Mouse (Mus musculus): ENCODE data around the gene Stam2. TPM values are rescaled to one million over a fixed set of nuclear protein-coding genes. Genes with fewer than 3 reads are reported as not detected.

The Stam2 gene
- polyA plus RNA-seq, 1 experiment from 2014 or later: 24.9 TPM

DNA sequence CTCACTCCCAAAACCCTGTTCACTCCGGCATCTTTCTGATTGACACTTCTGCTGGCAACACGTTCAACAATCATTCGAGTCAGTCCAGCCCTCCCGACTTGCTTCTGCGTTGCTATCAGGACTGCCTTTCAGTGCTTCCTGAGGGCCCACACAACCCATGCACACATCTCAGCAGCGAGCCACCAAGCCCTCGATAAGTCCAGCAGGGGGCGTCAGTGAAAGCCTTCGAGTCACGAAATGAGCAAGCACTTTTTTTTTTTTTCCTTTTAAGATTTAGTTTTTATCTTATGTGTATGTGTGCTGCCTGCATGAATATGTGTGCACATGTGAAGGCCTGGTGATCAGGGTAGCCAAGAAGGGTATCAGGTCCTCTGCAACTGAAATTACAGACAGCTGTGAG is 16.5 kb upstream of the Stam2 start:
- H3K4me1 ChIP-seq: no peaks in the 10 kb centered on the region
- ATAC-seq (ENCODE audit: extremely low read depth, insufficient number of reproducible peaks, low FRiP score, low TSS enrichment): no peak
- no peak overlapping the region for H3K9ac ChIP-seq
- peaks cover 4% of the 10 kb centered on the region; the same call in 1 of the 2 replicates for H3K27me3 ChIP-seq (replicated peaks)
- no peak overlapping the region for H3K4me3 ChIP-seq
- WGBS: 15% methylated on average over 10 of the region's 10 CpGs
- no peak overlapping the region for H3K4me2 ChIP-seq
- no peaks in the 10 kb centered on the region for H3K9me3 ChIP-seq
- no peak overlapping the region for H3K27ac ChIP-seq (replicated peaks)
- no peaks in the 10 kb centered on the region for H3K36me3 ChIP-seq

DNA sequence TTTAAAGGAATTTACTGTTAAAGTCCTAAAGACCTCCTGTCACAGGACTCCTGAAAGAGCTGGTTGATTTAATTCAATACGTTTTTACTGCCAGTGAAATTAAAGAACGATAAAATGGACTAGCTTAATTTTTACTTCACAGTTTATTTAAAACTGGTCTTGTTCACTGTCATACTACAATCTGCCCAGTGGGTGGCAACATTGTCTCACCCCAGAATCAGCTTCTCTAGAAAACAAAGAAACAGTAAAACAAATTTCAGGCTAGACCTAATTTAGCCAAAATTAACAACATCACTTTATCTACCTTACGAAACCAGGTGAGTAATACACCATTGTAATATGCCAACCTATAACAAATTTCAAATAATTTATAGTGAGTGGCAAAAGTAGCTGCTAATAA is 14.6 kb upstream of the Stam2 start:
- Histone ChIP-seq H3K36me3 (no peaks in the 10 kb centered on the region), H3K27ac (replicated peaks) (no peak overlapping the region), H3K4me2 (no peak overlapping the region), H3K27me3 (replicated peaks) (peaks cover 4% of the 10 kb centered on the region; the same call in 1 of the 2 replicates), H3K9ac (no peak overlapping the region), H3K4me1 (no peaks in the 10 kb centered on the region), H3K4me3 (no peak overlapping the region), H3K9me3 (no peaks in the 10 kb centered on the region)
- no peak for ATAC-seq (ENCODE audit: extremely low read depth, insufficient number of reproducible peaks, low FRiP score, low TSS enrichment)
- 16% methylated on average over 3 of the region's 3 CpGs for WGBS

DNA sequence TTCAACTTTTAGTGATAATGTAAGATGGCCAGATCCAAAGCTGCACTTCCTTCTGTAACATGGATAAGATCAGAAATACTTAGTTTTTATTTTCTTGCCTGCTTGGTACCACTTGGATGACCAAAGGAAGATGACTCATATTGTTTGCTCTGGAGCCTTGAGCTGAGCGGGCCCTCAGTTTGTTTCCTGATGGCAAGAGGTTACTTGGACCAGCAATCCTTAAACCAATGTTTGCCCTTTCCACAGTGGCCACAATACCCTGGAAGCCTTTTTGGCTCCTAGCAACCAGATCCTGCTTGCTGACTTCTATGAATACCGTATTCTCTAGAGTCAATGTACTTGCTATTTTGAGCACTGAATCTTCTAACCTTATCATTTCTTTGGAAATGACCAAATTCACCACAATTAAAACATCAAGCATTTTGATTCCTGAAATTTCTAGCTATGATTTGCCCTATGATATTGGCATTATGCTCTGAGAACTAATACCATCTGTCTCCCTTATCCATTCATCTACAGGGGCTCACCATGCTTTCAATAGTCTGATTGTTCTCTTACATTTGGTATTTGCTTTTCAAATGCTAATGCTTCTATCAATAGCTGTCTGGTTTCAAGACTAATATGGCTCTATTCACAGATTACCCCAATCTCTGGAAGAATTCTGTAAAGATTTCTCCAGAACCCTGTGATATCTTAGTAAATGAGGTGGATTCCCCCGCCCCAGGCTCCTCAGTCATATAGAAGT is 11.7 kb upstream of the Stam2 start:
- Histone ChIP-seq H3K9ac (no peak overlapping the region), H3K27ac (replicated peaks) (no peak overlapping the region), H3K9me3 (no peaks in the 10 kb centered on the region), H3K36me3 (no peaks in the 10 kb centered on the region), H3K27me3 (replicated peaks) (peaks cover 4% of the 10 kb centered on the region; the same call in 1 of the 2 replicates), H3K4me3 (no peak overlapping the region), H3K4me2 (no peak overlapping the region), H3K4me1 (no peaks in the 10 kb centered on the region)
- no peak for ATAC-seq (ENCODE audit: extremely low read depth, insufficient number of reproducible peaks, low FRiP score, low TSS enrichment)
- WGBS: 67% methylated on average over 3 of the region's 3 CpGs

DNA sequence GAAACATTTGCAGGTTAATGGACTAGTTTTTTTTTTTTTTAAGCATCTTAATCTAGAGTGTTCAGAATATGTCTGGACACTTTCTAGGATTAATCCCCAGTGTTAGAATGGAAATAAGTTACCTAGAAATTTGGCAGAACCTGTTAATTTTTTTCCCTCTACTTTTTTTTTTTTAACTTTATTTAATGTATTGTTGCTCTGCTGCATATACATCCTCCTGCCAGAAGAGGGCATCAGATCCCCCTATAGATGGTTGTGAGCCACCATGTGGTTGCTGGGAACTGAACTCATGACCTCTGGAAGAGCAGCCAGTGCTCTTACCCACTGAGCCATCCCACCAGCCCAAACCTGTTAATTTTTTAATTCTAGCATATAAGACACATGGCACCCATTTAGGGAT is 2.0 kb upstream of the Stam2 start:
- H3K9ac ChIP-seq: no peak overlapping the region
- ATAC-seq (ENCODE audit: extremely low read depth, insufficient number of reproducible peaks, low FRiP score, low TSS enrichment): no peak
- H3K36me3 ChIP-seq: no peaks in the 10 kb centered on the region
- H3K27ac ChIP-seq (replicated peaks): no peak overlapping the region
- no peaks in the 10 kb centered on the region for H3K27me3 ChIP-seq (replicated peaks)
- no peak overlapping the region for H3K4me2 ChIP-seq
- peaks cover 18% of the 10 kb centered on the region for H3K4me1 ChIP-seq
- H3K4me3 ChIP-seq: no peak overlapping the region
- H3K9me3 ChIP-seq: 0 out of 2 replicates have a peak, but pooled peaks cover 3% of the 10 kb centered on the region

DNA sequence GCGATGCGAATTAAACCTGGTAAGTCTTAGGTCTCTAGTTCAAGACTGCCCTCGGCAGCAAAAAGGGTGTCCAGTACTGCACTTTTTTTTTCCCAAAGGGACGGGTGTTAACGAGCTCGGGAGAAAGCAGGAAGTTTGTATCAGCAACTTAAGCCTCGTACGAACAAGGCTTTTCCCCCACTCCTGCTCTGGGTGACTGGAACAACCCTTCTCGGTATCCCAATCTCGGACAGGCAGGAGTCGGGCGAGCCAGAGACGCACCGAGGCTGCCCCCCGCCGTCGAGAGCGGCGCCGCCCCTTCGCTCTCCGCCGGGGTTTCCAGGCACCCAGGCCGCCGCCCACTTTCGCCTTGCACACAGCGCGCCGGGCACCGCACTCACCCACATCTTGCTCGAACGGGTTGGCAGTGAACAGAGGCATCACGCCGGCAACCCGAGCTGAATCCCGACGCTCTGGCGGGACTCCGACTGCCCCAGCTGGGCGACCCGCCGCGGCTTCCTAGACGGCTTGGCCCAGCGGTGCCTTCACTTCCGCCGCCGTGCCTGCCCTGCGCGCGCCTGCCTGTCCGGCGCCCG is 313 bp downstream of the Stam2 start:
- H3K36me3 ChIP-seq: no peaks in the 10 kb centered on the region; the same call in 1 of the 2 replicates
- no peaks in the 10 kb centered on the region for H3K27me3 ChIP-seq (replicated peaks)
- peak; percentile 75 for ATAC-seq (ENCODE audit: extremely low read depth, insufficient number of reproducible peaks, low FRiP score, low TSS enrichment)
- peak overlapping the region; percentile 92 for H3K27ac ChIP-seq (replicated peaks)
- peak overlapping the region; percentile 91 for H3K4me3 ChIP-seq
- H3K9ac ChIP-seq: peak overlapping the region; percentile 91
- H3K9me3 ChIP-seq: no peaks in the 10 kb centered on the region
- WGBS: under 1% methylated on average over 54 of the region's 54 CpGs
- peak overlapping the region; percentile 92 for H3K4me2 ChIP-seq
- H3K4me1 ChIP-seq: peaks cover 18% of the 10 kb centered on the region

DNA sequence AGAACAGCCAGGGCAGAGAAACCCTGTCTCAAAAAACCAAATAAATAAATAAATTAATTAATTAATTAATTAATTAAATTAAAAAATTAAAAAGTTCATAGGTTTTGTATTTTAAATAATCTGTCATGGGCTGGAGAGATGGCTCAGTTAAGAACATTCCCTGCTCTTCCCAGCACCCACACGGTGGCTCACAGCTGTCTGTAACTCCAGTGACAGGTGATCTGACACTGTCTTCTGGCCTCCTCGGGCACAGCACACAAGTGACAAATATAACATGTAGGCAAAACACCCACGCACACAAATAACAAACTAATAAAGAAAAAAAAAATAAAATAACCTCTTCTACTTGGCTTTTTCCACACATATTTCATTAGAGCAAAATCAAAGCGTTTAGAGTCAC is 1.5 kb downstream of the Stam2 start:
- peak overlapping the region; percentile 91 for H3K4me3 ChIP-seq
- no peak for ATAC-seq (ENCODE audit: extremely low read depth, insufficient number of reproducible peaks, low FRiP score, low TSS enrichment)
- WGBS: 64% methylated on average over 4 of the region's 4 CpGs

DNA sequence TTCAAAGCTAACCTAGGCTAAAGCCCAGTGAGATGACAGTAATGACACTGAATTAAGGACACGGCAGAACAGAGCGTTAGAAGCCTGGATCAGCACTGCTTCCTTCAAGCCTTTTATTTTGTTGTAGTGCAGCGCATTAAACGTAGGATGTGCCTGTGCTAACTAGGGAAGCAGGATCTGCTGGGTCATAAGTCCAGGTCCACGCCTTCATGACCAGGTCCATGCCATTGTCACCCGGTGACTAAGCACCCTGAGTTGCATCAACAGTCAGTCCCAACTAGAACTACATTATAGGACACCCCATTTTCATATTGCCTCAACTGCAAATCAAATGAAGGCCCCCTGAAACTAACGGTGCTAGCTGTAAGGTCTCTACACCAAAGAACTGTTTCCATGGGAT is 7.6 kb downstream of the Stam2 start:
- H3K27ac ChIP-seq (replicated peaks): no peak overlapping the region
- no peak overlapping the region for H3K9ac ChIP-seq
- 92% methylated on average over 7 of the region's 7 CpGs for WGBS
- no peak overlapping the region for H3K4me3 ChIP-seq
- no peaks in the 10 kb centered on the region for H3K27me3 ChIP-seq (replicated peaks)
- peaks cover 14% of the 10 kb centered on the region for H3K36me3 ChIP-seq
- peaks cover 5% of the 10 kb centered on the region; the same call in 1 of the 2 replicates for H3K4me1 ChIP-seq
- ATAC-seq (ENCODE audit: extremely low read depth, insufficient number of reproducible peaks, low FRiP score, low TSS enrichment): no peak
- H3K9me3 ChIP-seq: no peaks in the 10 kb centered on the region
- no peak overlapping the region for H3K4me2 ChIP-seq

More for the DNA sequence above, 1.5 kb downstream of the Stam2 start:
- H3K36me3 ChIP-seq: peaks cover 5% of the 10 kb centered on the region
- peak overlapping the region; percentile 92 for H3K4me2 ChIP-seq
- H3K27me3 ChIP-seq (replicated peaks): no peaks in the 10 kb centered on the region
- H3K9me3 ChIP-seq: no peaks in the 10 kb centered on the region
- peaks cover 18% of the 10 kb centered on the region for H3K4me1 ChIP-seq
- H3K27ac ChIP-seq (replicated peaks): no peak overlapping the region
- H3K9ac ChIP-seq: 0 out of 2 replicates have a peak overlapping the region, but pooled peaks have one; percentile 24

DNA sequence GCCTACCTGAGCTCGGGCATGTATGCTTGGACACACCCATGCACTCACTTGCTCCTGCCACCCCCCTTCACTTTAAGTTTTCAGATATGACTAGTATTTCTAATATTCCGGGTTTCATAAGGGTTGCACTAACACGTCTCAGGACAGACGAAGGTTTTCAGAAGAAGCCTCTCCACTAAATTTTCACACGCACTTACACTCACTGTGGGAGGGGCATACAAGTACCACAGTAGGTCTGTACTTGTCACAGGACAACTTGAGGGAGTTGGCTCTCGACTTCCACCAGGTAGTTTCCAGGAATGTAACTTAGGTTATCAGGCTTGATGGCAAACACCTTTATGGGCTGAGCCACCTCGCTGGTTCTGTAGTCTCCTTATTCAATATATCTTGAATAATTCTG is 8.4 kb downstream of the Stam2 start:
- H3K9ac ChIP-seq: no peak overlapping the region
- no peak overlapping the region for H3K4me3 ChIP-seq
- 84% methylated on average over 7 of the region's 7 CpGs for WGBS
- no peaks in the 10 kb centered on the region for H3K27me3 ChIP-seq (replicated peaks)
- no peak overlapping the region for H3K27ac ChIP-seq (replicated peaks)
- H3K36me3 ChIP-seq: peaks cover 18% of the 10 kb centered on the region
- H3K9me3 ChIP-seq: no peaks in the 10 kb centered on the region
- H3K4me1 ChIP-seq: peaks cover 5% of the 10 kb centered on the region; the same call in 1 of the 2 replicates
- no peak for ATAC-seq (ENCODE audit: extremely low read depth, insufficient number of reproducible peaks, low FRiP score, low TSS enrichment)
- H3K4me2 ChIP-seq: no peak overlapping the region

DNA sequence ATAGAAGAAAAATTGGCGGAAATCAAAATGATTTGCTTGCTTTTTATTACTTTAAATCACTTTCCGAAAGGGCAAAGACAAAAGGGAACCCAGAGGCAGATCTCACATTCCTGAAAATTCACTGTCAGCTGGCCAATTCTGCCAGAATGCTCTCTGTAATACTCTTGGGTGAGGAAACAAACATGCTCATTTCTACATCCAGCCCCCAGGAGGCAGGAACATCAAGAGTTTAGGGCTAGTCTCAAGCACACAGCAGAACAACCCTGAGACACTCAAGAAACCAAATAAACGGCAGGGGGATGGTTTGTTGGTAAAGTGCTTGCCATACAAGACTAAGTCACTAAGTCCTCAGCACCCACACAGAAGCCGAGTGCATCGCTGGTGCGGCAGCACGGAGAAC is 9.5 kb downstream of the Stam2 start:
- H3K9ac ChIP-seq: no peak overlapping the region
- H3K4me3 ChIP-seq: no peak overlapping the region
- H3K9me3 ChIP-seq: no peaks in the 10 kb centered on the region
- WGBS: 85% methylated on average over 7 of the region's 7 CpGs
- no peak overlapping the region for H3K4me2 ChIP-seq
- H3K4me1 ChIP-seq: peaks cover 5% of the 10 kb centered on the region; the same call in 1 of the 2 replicates
- ATAC-seq (ENCODE audit: extremely low read depth, insufficient number of reproducible peaks, low FRiP score, low TSS enrichment): no peak
- H3K27ac ChIP-seq (replicated peaks): no peak overlapping the region
- no peaks in the 10 kb centered on the region for H3K27me3 ChIP-seq (replicated peaks)
- peaks cover 18% of the 10 kb centered on the region for H3K36me3 ChIP-seq

DNA sequence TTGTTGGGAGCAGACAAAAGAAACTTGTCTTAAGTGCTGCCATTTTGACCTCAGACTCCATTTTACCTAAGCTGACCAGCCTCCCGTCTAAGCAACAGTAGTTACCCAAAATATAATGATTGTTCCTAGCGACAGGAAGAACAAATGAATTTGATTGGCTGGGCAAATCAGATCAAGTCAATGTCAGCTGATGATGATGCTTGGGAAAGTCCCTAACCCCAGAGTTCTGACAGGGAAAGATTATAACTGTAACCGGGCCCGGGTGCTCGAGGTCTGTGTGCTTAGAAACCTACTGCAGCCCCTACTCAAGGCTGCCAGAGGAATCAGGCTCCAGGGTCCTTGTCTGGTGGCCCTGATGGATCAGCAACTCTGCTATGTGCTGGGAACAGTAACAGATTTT is 10.1 kb downstream of the Stam2 start:
- H3K9ac ChIP-seq: no peak overlapping the region
- H3K36me3 ChIP-seq: peaks cover 18% of the 10 kb centered on the region
- no peak overlapping the region for H3K4me2 ChIP-seq
- H3K27me3 ChIP-seq (replicated peaks): no peaks in the 10 kb centered on the region
- ATAC-seq (ENCODE audit: extremely low read depth, insufficient number of reproducible peaks, low FRiP score, low TSS enrichment): no peak
- H3K4me3 ChIP-seq: no peak overlapping the region
- no peak overlapping the region for H3K27ac ChIP-seq (replicated peaks)
- no peaks in the 10 kb centered on the region for H3K9me3 ChIP-seq
- peaks cover 5% of the 10 kb centered on the region; the same call in 1 of the 2 replicates for H3K4me1 ChIP-seq
- 78% methylated on average over 5 of the region's 5 CpGs for WGBS

DNA sequence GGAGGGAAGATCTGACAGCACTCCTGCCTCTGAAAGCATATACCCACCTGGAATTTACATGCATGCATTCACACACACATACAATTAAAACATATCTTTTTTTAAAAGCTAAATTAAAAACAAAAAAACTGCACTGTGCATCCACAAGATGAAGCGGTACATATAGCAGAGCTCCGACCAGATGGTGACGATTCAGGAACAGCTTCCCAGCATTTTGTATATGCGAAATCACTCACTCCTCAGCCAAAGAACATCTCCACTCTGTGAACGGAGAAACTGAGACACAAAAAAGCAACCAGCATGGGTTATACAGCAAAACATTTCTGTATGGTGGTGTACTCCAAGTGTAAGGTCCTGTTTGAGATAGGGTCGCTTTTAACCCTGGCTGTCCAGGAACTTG is 11.2 kb downstream of the Stam2 start:
- ATAC-seq (ENCODE audit: extremely low read depth, insufficient number of reproducible peaks, low FRiP score, low TSS enrichment): no peak
- Histone ChIP-seq H3K9ac (no peak overlapping the region), H3K9me3 (no peaks in the 10 kb centered on the region), H3K4me2 (no peak overlapping the region), H3K36me3 (peaks cover 17% of the 10 kb centered on the region), H3K4me1 (peaks cover 5% of the 10 kb centered on the region; the same call in 1 of the 2 replicates), H3K4me3 (no peak overlapping the region), H3K27ac (replicated peaks) (no peak overlapping the region), H3K27me3 (replicated peaks) (no peaks in the 10 kb centered on the region)
- 88% methylated on average over 6 of the region's 6 CpGs for WGBS

All from heart, embryonic 13.5 days (tissue).